Mouse (Mus musculus): ENCODE data around the gene Ccm2.

- no peak for TF ChIP-seq POLR2A (IDR thresholded peaks at IDR 0.05; ENCODE audit: control insufficient read depth, low read depth, low read length)
- no peak for TF ChIP-seq CTCF (IDR thresholded peaks at IDR 0.05; ENCODE audit: control insufficient read depth, insufficient read depth, insufficient replicate concordance, low read depth, low read length)
These were observed 22.4 kb upstream of the Ccm2 start for GRCm38 (mm10) chr11:6524165-6524879.
